Mouse (Mus musculus) thymus, postnatal 25 days (tissue): Measurements from ENCODE around the gene Cage1.

Experiments used
- DNase-seq: peaks from one replicate; pipeline ENCODE4 v3.0.0; 2022

Cage1 gene

DNA sequence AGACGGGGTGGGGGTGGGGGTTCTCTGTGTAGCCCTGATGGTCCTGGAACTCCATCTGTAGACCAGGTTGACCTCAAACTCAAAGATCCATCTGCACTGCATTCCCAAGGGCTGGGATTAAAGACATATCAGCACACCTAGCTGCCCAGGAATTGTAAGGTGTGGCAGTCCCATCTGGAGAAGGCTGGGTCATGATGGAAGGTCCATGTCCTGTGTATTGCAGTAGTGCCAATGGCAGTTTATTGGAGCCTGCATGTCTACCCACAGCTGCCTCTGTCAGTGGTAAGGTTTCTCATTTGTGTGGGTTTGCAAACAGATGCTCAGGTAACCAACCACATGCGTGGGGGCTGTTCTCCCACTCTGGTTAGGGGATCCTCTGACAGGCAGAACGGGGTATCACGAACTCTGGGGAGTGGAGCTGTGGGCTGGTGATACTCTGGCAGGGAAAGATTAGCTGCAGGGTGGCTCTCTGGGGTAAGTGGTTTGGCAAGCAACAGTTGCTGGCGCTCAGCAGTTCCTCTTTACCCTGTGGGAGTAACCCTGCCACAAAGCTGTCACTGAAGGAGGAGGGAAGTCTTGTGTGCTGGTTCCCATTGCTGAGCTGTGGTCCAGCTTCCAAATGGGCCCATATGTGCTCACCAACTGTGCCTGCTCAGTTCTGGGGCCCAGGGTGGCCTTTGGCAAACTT is 27.0 kb downstream of the Cage1 start:
- DNase-seq, result no peak

DNA sequence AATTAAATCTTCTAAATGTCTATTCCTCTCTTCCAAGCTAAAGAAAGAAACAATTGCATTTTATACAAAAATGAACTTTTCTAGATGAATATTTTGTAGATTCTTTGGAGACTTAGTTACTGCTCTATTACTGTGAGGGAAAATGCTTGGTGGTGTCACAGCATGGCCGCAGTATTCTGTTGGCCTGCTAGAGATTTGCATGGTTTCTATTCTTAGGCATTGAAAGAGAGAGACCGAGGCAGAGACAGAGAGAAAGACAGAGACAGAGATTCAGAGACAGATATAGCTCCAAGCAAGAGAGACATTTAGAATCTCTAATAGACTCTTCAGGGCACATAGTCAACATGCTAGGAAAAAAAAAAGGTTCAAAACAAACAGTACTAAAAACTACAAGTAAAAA is 28.9 kb downstream of the Cage1 start:
- no peak for DNase-seq

DNA sequence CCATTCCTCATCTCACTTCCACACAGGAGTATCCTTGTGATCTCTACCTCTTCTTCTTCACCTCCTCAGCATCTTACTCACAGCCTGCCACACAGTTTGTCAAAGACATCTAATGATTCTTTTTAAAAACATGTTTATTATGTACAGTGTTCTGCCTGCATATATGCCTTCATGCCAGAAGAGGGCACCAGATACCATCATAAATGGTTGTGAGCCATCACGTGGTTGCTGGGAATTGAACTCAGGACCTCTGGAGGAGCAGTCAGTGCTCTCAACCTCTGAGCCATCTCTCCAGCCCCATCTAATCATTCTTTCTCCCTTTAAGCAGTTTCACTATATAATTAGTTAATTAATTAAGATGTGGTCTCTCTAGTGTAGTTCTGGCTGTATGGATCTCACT is 34.4 kb downstream of the Cage1 start:
- no peak for DNase-seq

DNA sequence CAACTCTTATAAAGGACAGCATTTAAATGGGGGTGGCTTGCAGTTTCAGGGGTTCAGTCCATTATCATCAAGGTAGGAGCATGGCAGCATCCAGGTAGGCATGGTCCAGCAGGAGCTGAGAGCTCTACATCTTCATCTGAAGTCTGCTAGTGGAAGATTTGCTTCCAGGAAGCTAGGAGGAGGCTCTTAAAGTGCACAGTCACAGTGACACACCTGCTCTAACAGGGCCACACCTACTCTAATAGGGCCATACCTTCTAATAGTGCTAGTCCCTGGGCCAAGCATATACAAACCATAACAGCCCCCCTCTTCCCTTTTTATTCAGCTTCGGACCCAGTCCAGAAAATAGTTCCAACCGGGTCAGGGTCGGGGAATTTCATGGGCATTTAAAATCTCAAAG is 37.2 kb downstream of the Cage1 start:
- DNase-seq, result no peak

DNA sequence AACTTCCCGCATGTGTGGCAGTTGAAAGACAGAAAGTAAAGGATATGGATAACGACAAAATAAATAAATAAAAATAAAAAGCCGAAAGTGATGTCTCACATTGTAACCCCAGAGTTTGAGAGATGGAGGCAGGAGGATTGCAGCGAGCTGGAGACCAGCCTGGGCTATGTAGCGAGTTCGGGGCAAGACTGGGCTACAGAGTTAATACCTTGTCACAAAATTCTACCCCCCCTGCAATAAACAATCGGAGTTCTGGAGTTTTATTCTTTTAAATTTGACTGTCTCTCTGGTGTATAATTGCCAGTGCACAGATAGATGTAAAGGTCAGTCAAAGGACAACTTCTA is 42.5 kb downstream of the Cage1 start:
- DNase-seq, result no peak

DNA sequence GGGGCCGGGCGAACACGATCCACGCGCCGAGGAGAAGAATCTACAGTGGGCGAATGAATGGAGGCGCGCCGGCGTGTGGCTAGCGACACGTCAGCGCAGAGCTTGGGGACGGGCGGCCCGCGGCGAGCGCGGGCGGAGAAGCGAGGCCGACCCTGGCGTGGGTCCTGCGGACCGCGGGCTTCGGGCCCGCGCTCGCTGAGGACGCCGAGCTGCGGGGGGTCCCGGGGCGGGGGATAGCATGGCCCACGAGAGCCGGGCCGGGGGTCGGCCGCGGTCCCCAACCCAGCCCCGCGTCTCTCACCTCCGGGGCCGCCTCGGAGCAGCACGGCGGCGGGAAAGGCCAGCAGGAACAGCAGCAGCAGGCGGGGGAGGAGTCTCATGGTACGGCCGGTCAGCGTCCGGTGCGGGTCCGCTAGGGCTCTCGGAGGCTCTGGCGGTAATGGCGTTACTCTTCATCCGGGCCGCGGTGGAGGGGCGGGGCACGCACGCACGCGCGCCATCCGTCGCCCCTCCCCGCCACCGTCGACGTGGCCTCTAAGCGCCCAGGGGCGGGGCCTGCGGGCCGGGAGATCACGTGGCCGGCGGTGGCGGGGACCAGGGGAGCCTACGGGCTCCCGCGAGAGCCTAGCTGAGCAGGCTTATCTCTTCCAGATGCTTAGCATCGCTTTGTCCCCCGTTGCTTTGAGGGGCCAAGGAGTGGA is 43.0 kb downstream of the Cage1 start, which contains the start of gene Ssr1:
Ssr1 (minus strand) TSS at position 514 of the 701 bp plus-strand sequence.
- DNase-seq, result peak; percentile 97

DNA sequence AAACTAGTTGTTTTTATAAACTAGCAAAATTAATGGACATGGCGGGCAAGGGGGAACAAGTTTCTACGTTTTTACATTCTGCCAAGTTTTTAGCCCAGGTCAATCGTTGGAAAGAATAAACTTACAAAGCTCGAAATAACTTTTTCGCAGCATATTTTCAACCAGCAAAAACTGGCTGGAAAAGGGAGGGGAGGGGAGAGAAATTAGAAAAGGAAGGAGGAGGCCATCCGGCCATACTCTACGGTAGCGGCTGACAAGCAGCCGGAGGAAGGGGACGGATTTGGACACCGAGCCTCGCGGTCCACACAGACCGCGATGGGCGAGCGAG is 43.5 kb downstream of the Cage1 start:
- DNase-seq, result no peak

DNA sequence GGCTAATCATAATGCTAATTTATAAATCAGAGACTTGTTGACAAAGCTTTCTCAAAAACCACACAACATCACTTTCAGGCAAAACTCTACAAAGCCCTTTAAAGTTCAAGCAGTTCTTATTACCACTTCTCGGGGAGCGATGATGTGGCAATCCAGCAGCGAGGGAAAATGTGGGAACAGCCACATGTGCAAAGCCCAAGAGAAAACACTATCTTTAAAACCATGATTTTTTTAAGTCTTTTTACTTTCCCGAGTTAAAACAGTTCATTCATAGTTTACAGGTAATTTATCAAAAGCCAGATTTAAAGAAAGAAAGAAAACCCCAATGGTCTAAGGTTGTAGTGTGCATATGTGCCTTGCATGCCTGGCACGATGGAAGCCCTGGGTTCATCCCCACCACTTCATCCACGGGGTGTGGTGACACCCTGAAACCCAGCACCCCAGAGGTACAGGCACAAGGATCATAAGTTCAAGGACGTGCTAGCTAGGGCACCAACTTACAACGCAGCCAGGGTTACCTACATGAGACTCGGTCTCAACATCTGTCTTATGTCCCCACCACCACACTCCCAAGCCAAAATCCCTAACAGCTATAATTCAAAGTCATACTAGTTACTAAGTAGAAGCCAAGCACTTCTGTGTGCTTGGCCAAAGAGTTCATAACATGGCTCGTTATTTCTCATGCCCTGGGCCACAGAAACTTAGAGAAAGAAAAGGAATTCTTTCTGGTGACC is 44.1 kb downstream of the Cage1 start:
- DNase-seq, result no peak

DNA sequence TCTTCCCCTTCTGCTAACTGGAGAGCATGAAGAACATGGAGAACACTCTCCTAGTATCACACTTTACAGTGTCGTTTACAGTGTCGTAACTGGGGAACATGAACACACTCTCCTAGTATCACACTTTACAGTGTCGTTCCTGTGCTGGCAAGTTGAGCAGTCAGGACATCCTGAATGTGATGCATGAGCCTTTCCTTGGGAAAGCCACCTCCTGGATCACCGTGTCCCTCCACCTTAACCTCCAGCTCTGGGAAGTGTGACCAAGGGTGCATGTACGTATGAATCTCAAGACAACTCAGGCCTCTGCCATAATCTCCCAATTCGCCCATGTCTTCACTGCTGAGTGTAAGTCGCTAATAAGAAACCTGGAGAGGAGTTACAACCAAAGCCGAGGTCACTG is 47.2 kb downstream of the Cage1 start:
- no peak for DNase-seq

DNA sequence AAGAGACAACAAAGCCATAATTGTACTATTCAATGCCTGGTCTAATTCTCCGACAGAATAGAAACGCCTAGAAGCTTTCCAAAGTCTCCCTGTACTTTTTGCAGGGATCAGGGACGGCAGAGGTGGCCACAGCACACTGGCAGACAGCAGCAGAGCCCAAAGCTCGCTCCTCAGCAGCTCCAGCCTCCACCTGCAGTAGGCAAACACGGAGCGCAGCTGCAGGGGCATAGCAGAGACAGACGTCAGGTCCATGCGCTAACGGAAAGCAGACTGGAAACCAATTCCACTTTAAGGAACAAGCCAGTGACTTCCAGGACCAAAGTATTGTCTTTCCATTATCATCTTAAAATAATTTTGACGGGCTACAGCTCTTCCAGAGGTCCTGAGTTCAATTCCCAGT is 50.7 kb downstream of the Cage1 start:
- no peak for DNase-seq

DNA sequence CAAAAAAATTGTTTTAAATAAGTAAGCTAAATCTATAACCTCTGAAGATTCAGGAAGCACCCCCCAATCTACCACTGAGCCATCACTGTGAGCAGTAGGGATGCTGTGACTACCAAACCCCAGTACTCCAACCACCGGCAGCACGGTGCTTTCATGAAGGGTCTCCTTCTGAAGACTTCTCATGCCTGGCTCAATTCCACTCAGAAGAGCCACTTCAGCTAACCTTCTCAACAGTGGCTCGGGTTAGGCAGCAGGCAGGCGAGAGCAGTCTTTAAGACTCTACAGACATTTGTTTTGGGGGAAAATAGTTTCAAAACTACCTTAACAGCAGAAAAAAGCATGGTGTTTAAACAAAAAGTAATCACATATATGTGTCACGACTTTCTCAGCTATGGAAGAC is 55.8 kb downstream of the Cage1 start:
- no peak for DNase-seq

DNA sequence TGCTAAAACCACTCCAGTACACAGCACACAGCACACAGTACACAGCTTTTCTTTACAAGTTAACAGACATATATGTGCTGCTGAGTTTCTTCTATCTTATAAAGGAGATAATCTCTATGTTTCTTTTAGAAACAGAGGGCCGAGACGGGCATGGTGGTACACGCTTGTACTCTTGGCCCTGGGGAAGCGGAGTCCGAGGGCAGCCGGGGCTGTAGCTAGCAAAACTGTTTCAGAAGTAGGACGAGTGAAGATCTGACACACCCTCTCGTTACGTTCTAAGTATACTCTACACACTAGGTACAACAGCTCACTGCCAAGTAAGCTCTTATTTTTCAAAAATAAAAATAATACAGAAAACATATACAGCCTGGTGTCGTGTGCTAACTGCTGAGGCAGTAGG is 56.5 kb downstream of the Cage1 start:
- DNase-seq, result no peak

DNA sequence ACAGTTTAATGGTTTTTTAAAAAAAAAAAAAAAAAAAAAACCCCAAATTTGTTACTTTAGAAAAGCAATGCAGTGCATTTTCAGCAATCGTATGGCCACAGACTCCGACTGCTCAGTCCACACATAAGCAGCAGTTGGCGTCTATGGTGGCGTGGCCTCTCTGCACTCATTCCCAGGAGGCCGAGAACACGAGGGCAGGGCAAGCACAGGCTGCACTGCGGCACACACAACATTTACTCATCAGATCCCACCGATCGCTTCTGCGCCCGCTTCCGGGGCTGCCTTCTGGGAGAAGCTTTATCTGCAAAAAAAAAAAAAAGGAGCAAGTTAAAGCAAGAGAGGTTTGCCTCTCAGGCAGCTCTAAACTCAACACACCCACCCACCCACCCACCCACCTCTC is 57.4 kb downstream of the Cage1 start:
- DNase-seq, result no peak

DNA sequence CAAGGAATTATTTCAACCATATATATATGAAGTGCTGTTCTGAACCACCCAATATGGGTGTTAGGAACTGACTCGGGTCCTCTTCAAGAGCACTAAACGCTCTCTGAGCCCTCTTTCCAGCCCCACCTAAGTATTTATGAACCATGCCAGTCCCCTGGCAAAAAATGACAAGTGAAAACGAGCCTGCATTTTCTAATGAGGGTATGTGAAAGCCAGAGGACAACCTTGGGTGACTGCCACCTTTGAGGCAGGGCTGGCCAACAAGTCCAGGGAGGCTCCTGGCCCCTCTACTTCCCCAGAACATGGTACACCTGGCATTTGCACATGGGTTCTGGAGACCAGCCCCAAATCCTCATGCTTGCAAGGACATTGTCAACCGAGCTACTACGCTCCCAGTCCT is 62.1 kb downstream of the Cage1 start:
- no peak for DNase-seq

DNA sequence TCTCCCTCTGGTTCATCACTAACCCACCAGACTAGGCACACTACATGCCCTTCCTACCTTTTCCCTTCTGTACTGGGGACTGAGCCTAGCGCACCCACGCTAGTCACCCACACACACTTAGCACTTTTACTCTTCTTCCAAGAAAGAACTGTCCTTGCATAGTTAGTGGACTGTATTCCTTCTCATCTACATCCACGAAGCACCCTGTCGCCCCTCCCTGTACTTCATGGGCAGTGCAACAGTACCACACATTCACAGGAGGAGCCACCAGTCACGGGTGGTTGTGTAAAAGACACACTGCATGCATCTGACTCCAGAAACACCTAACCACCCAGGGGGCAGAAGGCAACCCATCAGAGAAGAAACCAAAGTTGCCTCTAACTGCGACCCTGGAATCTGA is 62.8 kb downstream of the Cage1 start:
- no peak for DNase-seq

DNA sequence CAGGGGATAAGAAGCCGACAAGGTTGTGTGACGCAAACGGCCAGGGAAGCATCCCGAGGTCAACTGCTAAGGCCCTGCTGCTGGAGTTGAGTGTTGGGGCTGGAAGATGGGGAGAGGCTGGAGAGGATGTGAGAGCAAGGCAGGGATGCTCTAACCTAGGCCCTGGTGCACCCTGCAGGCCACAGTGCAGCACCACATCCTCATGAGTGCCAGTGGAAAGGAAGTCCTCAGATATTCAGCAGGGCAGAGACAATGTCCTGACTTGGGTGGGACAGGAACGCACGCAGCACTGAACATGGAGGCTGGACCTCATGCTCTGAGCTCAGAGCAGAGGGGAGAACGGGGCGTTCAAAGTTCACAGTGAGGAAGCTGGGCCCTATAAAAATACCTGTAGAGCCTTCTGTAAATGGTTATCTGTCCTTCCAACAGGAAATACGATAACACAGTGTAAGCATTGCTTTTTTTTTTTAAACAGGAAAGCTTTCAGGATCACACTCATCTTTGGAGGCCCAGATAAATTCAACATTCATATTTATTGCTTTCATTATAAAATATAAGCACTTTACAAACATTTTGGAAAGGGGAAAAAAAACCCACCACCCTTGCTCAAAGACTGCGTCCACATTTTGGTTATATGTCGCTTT is 65.9 kb downstream of the Cage1 start:
- DNase-seq, result no peak

DNA sequence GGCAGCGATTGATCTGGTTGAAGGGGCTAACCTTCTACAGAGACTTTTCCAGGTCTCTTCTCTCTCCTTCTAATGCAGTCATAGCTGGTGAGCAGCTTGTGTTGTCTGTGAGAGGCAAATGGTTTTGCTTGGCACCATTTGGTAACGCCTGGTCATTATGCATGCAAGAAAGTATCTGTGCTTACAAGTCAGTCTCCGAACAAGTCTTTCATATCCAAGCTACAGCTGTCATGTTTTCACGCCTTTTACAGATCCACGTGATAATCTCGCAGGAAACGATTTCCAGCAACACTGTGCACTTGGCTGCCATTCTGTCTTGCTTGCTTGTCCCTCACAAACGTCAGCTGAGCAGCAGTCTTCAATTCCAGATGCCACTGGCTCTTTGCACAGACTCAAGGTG is 66.9 kb downstream of the Cage1 start:
- no peak for DNase-seq

DNA sequence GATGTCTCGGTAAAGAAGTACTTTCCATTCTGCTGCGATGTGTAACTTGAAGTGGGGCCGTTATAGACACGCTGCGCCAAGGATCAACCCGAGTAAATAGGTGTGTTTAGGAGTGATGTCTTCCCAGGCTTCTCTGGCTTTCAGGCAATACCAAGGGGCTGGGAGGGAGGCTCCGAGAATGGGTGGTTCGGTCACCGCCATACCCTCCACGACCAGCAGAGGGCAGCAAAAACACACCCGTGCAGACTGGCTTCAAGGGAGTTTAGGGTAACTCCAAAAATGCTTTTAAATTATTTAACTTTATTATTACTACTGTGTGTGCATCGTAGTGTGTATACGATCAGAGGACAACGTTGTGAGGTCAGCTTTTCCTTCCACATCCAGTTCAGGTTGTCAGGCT is 67.5 kb downstream of the Cage1 start:
- DNase-seq, result peak; percentile 86

DNA sequence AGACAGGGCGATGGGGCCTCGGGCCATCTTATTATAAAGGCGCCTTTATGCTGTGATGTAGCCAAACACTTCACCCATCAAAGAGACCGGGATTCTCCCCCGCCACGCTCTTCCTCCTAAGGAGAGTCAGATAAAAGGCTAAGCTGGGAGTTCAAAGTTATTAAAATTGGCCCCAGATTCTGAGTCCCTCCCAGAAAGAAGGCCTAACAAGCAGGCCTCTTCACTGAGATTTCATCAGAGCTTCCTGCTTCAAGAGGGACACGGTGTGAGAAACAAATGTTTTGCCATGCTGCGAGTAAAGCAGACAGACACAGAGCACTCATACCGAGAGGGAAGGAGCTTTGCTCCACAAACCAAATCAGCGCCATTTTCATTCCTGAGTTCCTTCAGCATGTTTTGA is 69.3 kb downstream of the Cage1 start:
- no peak for DNase-seq

DNA sequence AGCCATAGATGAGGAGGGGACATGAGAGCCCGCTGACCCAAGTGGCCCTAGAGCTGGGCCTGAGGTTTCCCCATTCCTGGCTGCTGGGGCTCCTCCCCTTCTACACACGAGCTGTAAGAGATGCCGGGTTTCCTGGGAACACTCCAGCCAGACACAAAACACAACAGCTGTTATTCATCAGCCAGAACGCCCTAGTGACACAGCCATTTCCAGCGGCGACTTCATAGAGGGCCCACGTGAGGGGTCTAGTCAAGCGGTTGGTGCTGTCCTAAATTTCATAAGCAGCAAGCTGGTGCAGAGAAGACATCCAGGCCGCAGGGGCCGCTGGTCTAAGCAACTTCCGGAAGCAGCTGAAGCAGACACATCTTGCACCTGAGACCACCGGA is 69.8 kb downstream of the Cage1 start:
- no peak for DNase-seq

DNA sequence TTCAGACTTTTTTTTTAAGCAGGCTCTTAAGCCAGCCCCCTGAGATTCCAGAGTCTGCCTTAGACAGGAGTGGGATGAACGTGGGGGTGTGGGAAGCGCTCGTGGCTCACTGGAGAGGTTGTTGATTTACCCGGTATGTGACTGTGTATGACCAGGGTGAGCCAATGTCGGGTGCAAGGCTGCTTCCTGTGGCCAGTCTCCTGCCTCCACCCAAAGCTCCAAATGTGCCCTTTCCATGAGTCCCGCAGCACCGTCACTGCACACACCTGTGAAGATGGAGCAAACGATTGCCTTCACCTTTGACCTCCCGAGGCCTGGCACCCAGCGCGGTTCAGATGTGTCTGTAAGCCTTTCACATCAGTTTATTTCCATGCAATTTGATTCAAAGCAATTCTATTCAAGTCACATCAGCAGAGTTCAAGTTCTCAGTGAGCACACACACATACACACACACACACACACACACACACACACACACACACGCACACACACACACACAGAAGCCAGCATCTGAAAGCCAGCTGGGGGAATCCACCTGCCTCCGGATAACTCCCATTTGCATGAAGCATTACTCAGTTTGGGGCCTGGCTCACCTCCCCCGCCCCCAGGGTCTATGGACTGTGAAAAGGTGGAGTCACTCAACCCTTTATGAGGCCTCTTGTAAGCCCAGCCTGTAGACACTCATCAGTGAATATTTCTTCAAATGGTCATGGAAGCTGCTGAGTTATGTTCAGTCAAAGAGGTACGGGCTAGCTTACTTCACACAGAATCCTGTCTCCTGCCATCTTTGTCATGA is 70.4 kb downstream of the Cage1 start:
- no peak for DNase-seq

DNA sequence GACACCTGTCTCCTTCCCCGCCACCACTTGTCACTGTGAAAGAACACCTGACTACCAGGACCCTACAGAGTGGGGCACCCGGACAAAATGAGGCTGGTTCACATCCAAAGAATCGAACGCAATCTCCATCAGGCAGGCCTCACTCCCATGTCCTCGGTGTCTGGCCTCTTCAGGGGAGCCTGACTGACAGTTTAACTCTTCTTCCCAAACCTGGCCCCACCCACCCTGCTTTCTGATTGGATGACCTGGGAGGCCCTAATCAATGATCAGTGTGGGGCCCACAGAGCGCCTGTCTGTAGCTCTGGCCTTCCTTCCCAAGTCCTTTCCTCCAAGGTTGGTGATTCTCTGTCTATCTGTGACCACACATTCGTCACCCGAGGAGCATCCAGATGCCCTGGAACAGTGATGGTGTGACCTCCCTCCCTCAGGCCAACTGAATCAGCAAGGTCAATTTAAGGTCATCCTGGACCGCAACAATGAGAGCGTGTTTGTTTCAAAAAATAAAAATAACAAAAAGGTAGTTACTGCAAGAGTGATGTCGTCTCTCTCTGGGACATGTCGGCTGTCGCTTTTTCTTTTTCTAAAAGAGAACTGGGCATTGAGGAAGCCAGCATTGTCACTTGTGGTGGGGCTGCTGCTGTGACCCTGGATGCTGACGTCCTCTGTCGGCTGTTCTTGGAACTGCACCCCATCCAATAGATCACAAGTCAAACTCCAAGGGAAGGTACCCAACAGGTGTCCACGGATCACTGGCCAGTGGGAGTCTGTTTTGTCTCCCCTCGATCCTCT is 71.5 kb downstream of the Cage1 start:
- no peak for DNase-seq
